Mouse (Mus musculus): ENCODE results near the gene Hdac7.

Hdac7 gene

DNA sequence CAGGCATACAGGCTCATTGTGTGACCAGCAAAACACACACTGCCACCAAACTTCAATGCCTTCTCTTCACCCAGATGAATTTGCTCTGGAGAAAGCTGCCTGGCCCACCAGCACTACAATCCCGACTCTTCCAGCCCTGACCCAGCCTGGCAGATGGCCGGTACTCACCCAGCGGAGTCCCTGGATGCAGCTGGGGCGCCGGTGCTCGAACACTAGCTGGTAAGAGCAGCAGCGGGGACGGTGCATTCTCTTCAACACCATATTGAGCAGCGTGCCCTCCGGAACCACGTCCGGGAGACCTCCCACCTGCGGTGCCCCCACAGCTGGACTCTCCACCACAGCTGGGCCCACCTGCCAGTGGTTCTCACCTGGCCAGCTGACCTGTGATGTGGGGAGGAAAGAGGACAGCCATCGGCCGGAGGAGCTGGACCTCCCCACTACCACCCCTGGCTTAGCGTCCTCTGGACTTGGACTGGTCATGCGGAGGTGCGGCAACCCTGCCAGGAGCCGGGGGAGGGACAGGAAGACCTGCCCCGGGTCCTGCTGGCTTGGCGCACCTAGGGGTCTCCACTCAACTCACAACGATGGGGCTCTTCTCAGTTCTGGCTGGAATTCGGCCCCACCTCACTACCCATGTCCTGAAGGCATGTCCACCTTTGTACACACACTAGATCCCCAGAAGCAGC lies 77.6 kb downstream of the Hdac7 start:
- no peak for DNase-seq (ENCODE audit: low spot score)

DNA sequence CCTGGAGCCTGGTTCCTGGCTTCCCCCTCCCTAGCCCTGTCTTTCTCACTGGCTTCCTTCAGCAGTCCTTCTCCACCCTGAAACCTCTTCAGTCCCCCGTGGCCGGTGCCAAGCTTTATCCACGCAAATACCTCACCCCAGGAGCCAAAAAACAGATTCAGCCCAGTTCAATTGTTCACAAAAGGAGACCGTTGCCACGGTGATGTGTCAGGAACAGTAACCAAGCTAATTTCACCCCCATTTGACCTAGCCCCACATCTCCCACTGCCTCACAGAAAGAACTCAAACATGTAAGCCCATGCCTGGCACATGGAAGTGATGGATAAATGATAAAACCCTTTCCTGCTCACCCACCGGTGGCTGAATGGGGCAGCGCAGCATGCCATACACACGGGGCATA lies 78.1 kb downstream of the Hdac7 start:
- DNase-seq (ENCODE audit: low spot score), result no peak

DNA sequence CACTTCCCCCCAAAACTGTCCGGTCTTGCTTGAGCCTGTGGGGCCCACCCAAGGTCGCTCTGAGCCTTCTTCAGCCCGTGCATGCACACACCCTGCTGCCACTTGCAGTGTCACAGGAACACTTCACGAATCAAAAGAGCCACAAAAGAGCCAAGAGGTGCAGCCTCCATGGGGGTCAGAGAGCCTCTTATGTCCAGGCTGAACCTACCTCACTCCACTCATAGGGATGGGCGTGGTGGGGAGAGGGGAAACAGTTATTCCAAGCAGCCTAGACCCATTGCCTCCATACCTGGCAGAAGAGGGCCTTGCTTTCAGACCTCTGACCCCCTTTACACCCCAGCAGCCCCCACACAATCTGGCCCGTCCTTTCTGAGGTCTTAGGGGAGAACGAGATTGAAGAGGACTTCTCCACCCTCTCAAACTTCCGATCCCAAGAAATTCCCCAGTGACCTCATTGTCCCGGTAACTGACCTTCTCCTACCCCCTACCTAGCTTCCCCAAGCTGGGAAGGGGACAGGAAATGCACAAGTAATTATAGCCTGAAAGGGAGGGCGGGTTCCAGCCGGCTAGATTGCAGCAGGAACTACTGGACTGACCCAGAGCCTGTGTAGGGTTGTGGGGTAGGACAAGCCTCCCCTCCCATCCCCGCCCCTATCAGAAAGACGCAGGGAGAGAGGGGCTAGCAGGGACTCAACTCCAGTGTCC lies 79.1 kb downstream of the Hdac7 start:
- DNase-seq (ENCODE audit: low spot score), result no peak

DNA sequence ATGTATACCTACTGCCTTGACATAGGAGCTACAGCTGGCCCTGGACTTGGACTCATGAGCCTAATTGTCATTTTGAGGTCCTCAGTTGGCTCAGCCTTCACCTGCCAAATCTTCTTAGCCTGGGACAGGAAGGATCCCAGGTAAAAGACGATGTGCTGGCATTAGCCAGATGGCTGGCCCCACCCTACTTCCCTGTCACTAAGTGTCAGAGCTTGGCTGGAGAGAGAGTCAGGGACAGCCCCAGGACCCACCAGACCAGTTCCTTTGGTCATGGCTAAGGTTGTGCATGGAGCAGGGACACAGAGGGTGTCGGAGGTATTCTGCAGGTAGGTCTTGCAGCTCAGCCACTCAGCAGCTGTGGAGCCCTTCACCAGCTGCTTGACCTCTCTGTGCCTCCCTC lies 79.8 kb downstream of the Hdac7 start:
- no peak for DNase-seq (ENCODE audit: low spot score)

DNA sequence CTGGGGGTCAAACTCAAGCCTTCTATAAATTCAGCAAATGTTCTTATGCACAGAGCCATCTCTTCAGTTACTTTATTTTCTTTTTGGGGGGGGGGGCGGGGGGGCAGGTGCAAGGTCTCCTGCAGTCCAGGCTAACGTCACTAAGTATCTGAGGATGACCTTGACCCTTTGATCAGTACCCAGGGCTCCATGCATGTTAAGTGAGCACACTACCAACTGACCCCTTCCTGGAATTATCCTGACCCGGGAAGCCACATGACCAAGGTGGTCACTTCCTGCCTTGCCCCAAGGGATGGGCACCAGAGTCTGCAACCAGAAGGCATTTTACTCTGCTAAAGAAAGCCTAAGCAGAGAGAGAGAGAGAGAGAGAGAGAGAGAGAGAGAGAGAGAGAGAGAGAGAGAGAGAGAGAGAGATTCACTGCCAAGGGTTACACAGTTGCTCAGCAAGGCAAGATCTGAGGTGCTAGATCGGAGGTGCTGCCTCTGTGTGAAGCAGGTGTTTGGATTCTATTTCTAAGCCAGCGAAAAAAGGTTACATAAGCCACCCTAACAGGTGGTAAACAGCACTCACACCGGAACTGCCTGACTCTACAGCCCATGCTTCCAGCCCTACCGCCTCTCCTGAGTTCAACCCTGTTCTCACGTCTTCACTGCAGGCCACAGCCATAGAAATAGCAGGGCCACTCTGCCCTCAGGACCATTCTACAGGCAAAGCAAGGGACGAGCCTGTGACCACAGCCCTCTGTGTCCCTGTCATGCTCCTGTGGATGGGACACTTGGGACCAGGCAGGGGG lies 80.8 kb downstream of the Hdac7 start:
- DNase-seq (ENCODE audit: low spot score), result no peak

DNA sequence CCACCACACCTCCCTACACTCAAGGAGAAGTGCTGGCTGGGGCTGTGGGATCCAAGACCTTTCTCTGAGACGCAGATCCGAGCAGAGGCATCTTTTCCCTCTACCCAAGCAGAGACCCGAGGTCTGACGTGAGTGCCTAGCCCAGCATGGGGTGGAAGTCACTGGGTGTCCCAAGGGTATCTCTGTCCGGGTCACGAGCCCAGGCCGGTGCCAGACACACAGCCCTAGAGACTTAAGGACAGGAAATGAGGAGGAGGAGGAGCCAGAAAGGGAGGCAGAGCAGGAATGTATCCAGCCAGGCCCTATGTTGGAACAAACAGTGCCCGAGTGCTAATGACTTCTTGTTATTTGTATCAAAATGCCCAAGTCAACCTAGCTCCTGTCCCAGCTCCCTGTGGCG lies 81.6 kb downstream of the Hdac7 start:
- DNase-seq (ENCODE audit: low spot score), result no peak

DNA sequence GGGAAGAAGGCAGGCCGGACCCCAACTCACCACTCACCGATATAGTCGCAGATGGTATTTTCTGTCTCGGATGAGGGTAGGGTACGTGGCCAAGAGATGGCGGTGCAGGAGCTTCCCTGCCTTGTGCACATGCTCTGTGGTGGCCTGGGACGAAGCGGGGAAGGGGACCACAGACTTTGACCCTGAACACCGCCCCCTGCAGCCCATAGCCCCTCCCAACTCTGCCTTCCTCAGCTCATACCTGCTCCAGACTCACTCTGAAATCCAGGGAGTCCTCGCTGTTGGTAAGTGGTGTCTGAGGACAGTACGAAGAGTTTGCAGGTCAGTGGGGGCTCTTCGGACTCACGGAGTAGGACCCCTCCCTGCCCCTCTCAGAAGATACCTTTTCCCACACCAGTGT lies 82.9 kb downstream of the Hdac7 start:
- DNase-seq (ENCODE audit: low spot score), result no peak

DNA sequence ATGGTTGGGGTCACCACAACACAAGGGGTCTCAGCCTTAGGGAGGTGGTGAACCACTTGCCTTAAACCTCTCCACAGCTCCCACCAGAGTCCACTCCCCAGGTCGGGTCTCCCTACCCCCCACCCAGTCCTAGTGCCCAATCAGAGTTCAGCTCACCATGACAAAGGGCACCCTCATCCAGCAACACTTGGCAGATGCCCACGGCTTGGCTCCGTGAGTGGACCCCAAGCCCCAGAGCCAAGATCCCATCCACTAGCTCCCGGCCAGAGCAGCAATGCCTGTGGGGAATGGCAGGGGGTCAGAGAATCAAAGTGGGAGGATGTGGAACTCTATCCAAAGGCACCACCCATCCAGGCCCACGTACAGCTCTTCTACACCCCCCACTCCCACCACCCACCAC lies 83.3 kb downstream of the Hdac7 start:
- no peak for DNase-seq (ENCODE audit: low spot score)

DNA sequence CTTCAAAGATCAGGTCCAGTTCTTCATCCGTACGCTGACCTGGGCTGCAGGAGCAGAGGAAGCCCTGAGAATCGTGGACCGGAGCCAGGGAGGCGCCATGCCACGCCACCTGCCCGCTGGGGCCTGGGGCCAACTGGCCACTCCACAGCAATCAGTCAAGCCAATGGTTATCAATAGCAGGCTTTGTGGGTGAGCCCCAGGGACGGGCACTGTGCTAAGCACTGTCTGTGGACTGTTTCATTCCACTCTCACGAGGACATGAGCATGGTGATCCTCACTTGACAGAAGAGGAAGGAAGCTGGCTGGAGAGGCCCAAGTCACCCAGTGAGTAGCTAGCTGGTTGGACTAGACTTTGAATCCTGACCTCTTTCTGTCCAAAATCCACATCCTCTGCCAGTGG lies 84.3 kb downstream of the Hdac7 start:
- no peak for DNase-seq (ENCODE audit: low spot score)

DNA sequence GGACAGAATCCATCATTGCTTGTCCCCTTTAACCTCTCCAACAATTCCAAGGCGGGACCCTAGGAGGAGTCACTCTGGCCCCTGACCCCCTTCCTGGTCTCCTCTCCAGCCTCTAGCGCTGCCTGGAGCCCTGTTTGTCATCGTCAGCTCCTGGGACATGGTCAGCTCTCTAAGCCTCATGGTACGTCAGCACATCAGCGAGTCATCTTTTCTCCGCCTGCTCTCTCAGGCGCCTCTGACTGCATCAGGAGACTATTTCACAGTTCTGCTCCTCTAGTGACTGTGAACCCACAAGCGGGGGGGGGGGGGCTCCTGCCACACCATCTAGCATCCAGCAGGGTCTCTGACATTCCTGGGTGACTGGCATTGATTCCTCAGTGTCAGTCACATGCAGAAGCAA lies 88.9 kb downstream of the Hdac7 start:
- DNase-seq (ENCODE audit: low spot score), result no peak

DNA sequence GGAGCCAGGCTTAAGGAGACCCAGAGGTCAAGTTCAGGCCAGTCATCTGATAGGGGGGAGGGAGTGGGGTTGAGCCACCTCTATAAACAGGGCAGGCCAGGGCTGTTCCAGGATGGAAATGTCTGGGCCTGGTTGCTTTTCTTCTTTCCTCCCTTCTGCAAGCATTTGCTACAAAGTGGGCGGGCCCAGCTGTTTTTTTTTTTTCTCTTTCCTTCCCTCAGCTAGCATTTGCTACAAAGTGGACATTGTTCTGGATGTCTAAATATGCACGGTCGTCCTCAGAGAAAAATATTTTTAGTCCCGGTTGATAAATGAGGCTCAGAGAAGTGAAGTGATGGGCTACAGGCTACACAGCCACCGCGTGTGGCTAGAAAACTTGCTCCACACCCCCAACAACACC lies 89.8 kb downstream of the Hdac7 start:
- no peak for DNase-seq (ENCODE audit: low spot score)

DNA sequence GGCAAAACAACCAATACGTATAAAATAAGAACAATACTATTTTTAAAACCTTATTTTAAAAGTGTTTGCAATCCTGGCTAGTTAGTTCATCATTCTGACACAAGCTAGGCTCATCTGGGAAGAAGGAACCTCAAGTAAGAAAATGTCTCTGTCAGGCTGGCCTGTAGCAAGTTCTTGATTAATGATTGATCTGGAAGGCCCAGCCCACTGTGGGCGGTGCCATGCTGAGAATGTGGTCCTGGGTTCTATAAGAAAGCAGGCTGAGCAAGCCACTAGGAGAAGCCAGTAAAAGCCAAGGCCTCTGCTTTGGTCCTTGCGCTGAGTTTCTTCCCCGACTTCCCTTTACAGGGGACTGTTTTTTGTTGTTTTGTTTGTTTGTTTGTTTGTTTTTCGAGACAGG lies 91.8 kb downstream of the Hdac7 start:
- no peak for DNase-seq (ENCODE audit: low spot score)

DNA sequence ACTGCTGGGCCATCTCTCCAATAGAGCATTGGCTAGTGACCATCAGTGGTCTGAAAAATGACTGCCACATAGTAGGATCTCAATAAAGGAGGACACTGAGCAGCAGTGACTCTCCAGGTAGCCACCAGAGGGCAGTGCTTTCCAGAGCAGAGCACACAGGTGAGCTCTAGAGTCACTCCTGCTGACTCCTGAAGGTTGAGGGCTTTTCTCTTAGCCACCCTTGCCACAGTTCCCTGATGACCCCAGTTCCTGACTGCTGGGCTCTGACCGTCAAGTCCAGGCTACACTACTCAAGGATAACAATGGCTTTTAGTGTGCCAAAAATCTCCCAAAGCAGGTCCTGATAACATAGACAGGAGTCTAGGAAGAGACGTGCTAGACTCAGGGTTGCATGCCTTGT lies 92.6 kb downstream of the Hdac7 start:
- DNase-seq (ENCODE audit: low spot score), result no peak

DNA sequence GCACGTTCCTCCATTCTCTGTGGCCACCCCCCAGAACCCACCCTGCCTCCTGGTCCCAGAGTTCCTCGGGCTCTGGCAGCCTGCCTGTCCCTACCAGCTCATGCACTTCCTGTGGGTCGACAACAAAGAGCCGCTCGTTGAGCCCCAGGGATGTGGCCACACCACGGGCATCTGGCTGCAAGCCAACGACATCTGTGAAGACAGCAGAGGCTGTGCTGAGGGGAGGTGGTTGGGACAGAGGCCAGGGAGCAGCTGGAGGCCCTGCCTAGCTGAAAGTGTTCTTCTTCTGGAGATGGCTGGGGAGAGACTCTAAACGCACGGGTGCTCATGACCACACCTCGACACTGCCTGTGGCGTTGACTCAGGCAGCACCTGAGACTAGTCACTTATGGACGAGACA lies 93.6 kb downstream of the Hdac7 start:
- peak; percentile 76 for DNase-seq (ENCODE audit: low spot score)

DNA sequence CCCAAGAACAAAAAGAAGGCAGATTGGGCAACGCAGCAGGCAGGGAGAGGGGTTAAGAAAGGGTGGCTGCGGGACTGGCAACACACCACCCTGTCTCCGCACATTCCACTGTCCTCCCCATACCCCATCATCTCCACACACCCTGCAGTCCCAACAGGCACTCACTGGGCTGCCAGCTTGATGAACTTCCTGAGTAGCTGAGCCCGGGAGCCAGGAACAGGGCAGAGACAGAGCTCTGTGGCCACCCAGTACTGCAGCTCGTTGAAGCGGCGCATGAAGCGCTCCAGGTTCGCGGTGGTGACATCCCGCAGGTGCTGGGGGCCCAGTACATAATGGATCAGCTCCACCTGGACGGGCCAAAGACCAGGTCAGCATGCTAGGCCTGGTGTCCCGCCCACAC lies 94.5 kb downstream of the Hdac7 start:
- no peak for DNase-seq (ENCODE audit: low spot score)

DNA sequence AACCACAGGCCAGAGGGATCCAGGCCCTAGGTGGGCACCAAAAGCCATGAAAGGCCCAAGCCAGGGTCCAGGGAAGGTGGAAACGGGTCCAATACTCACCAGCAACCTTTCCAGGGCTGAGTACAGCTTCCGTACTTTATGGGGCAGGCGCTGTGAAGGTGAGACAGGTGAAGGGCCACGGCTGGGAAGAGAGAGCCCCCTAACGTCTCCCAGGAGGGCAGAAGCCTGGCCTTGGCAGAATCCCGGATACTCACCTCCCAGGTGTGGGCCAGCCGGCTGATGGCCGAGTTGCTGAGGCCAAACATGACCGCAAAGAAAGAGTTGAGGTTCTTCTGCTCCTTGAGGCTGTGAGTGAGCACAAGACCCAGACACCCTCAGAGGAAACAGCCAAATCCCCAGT lies 94.9 kb downstream of the Hdac7 start:
- DNase-seq (ENCODE audit: low spot score), result no peak

DNA sequence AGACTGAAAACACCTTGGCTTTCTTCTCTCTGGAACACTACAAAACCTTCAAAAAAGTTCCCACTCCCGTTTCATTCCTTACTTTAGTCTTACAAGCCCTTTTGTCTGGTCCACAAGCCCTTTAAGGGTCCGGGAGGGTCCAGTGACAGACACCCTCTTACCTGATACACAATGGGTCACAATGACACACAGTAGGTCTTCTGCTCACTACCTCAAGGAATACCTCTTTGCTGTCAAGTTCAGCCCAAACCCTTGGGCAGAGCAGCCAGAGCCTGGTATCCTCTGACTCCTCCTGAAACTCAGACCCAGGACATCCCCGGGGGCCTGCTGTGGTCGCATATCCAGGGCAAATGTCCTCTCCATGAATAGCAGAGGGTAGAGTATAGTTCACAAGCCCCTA lies 95.3 kb downstream of the Hdac7 start:
- no peak for DNase-seq (ENCODE audit: low spot score)

DNA sequence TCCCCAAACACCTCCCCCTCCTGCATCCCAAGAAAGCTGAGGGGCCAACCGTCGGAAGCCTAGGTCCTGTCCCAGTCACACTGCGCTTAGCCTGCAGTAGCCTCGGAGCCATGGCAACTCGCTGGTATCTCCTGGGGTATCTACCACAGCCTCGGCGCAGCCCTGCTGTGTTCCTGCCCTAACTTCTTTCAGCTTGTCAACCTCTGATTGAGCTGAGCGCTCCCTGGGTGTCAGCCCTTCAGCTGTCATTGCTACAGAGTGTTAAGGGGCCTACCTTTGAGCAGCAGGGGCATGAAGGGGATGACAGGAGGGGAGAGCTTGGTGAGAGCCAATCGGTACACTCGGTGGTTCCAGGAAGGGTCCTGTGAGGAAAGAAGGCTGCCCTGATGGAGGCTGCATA lies 96.0 kb downstream of the Hdac7 start:
- no peak for DNase-seq (ENCODE audit: low spot score)

DNA sequence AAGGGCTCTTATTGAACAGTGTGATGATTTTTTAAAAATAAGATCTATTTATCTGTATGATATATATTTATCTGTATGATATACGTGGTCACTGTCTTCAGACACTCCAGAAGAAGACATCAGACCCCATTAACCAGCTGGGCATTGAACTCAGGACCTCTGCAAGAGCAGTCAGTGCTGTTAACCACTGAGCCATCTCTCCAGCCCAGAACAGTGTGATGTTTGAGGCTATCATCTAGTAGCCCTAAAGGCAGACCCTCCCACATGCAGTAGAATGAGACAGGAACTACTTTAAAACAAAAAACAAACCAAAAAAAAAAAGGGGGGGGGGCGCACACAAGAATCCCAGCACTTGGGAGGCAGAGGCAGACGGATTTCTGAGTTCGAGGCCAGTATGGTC lies 96.8 kb downstream of the Hdac7 start:
- no peak for DNase-seq (ENCODE audit: low spot score)

DNA sequence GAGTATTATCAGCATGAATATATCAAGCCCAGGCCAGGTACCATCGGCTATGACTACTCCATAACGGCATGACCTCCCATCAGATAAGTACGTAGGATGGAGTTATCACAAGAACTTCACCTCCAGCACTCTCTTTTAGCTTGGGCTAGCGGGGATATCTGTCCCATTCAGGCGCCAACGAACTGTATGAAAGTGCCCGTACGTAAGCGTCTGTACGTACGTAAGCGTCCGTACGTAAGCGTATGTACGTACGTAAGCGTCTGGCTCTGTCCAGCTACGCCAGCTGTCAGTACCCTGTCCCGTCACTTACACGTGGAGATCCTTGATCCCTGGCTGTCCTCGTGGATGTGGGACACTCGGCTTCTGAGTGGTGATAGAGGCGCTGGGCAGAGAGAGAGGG lies 97.6 kb downstream of the Hdac7 start:
- no peak for DNase-seq (ENCODE audit: low spot score)

DNA sequence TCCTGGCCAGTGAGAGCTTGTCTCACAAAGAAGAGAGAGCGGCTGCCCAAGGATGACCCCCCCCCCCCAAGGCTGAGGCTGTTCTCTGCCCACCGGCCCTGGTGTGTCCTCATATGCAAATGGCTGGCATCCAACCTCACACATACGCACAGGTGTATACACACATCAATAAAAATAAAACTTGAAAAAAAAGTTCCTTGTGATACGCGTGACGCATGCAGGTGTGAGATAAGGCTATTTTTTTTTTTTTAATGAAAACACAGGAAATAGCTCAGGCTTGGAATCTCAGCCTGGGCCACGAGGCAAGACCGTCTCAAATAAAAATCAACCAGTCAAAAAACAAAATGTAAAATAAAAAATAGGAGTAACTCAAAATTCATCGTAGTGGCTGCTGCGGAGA lies 98.0 kb downstream of the Hdac7 start:
- no peak for DNase-seq (ENCODE audit: low spot score)

DNA sequence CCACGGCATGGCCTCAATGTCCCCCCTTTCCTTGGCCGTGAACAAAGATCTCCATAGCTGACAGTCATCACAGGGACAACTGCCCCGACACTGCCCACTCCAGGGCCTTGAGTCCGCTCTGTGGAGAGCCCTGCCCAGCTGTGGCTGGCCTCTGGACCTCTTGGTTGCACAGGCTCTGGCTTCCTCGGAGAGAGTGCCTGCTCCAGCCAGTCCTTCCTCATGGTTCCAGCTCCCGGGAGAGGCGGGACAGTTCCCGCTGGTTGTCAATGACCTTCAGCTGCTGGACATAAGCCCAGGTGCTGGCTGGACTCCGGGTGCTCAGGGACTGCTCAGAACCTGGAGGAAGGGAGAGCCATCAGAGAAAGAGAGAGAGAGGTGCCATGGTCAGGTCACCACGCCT lies 99.0 kb downstream of the Hdac7 start:
- DNase-seq (ENCODE audit: low spot score), result peak; percentile 74

DNA sequence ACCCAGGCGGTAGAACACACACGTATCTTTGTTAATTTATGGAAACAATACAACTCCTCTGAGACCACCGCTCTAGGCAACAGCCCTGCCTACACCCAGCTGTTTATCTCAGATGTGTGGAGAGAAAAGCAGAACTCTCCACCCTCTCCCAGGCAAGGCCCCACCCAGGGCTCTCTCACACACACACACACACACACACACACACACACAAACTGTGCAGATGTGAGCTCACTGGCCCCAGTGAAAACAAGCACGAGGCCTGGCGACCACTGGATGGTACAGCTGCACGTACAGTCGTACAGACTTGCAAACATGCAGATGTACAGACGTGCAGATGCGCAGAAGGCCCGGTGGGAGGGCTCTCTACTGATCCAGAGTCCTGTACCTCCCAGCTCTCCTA lies 99.4 kb downstream of the Hdac7 start:
- no peak for DNase-seq (ENCODE audit: low spot score)
